Mouse (Mus musculus) Patski (cell line): ENCODE results near the gene Acvr1. TPM values are rescaled to one million over a fixed set of nuclear protein-coding genes. Genes with fewer than 3 reads are reported as not detected.

Experiments
- ATAC-seq: fragments of 100-300 bp; one replicate; pipeline ENCODE4 v1.8.0; 2021
- CTCF ChIA-PET: fragments of 350-600 bp; sonication (Branson Sonifier 250); formaldehyde crosslinking; loops from one replicate; lab custom pipeline; 2022; ENCODE audit warnings: inconsistent platforms; lab: Charles Lee
- POLR2A ChIA-PET: fragments of 350-600 bp; sonication (Branson Sonifier 250); formaldehyde crosslinking; loops from one replicate; lab custom pipeline; 2022; ENCODE audit warnings: antibody characterized with exemption, inconsistent platforms; lab: Charles Lee
- DNase-seq: peaks from one replicate; pipeline ENCODE4 v3.0.0-alpha.2; 2011; ENCODE audit warnings: low read depth, low spot score
- H3K27me3 ChIP-seq: fragments of 371-371 bp; one replicate; pipeline ENCODE4 v1.5.1; 2021
- CTCF ChIP-seq: fragments of 100-300 bp; IDR thresholded peaks from one replicate; pipeline ENCODE4 v1.5.1; 2021
- in situ Hi-C: fragments of 300-500 bp; cut with MboI; formaldehyde crosslinking; loops from 3 replicates; pipeline ENCODE4 v1.11.1; 2018; ENCODE audit warnings: low pct_unique_long_range_greater_than_20kb, mixed read lengths
- polyA plus RNA-seq: library from polyadenylated mRNA; unstranded; gene quantifications from one replicate; pipeline ENCODE4 v1.2.3, GENCODE M21; 2021

Acvr1 gene
- polyA plus RNA-seq: 23.3 TPM

- in situ Hi-C loops: loop anchor here (5.0 kb wide), 3 partner anchors 60 to 95 kb away; no protein-coding TSS in a partner anchor
- no peaks in the 10 kb centered on the region for H3K27me3 ChIP-seq
- POLR2A ChIA-PET: interaction anchor here (0.6 to 1.4 kb wide), 4 partner anchors 14 to 59 kb away, joined by 3 to 6 read pairs (median 4); no protein-coding TSS in a partner anchor
- peak; percentile 93 for ATAC-seq
- DNase-seq: no peak
- CTCF ChIA-PET: interaction anchor here (0.7 to 1.6 kb wide), 5 partner anchors 21 to 89 kb away, joined by 3 to 6 read pairs (median 3); no protein-coding TSS in a partner anchor
- peak; percentile 77 for TF ChIP-seq CTCF
Observed at GRCm38 (mm10) chr2:58567066-58567810, at the start of gene Acvr1, which contains the start of gene Upp2. Gene Acvr1, minus strand, starts transcription at chr2:58567157. Gene Upp2, plus strand, starts transcription at chr2:58567298.

DNA sequence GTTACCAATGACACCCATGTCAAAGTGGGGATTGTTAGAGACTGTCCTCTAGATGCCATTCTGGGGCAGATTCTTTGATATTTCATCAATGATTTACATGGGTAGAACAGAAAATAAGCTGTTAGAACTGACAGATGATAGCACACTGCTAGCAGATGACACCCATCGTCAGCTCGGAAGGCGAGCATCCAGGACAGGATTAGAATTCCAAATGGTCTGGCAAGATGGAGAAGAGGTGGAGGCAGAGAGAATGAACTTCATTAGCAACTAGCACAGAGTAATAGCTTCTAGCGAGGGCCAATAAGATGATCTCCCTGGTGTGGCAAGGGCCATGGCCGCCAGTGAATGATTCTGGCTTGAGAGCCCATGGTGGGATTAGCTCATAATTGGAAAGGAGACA, 48.8 kb upstream of the Acvr1 start:
- ATAC-seq (no peak), DNase-seq (no peak)
- no peak for TF ChIP-seq CTCF
- ChIA-PET CTCF (interaction anchor here (1.2 to 1.7 kb wide), 5 partner anchors 13 to 50 kb away, joined by 3 to 4 read pairs (median 4); no protein-coding TSS in a partner anchor), POLR2A (no interaction called here)
- H3K27me3 ChIP-seq: no peaks in the 10 kb centered on the region
- in situ Hi-C loops: no loop called here

GRCm38 (mm10) chr2:58614851-58615250, 47.9 kb upstream of the Acvr1 start:
- TF ChIP-seq CTCF: peak; percentile 30

GRCm38 (mm10) chr2:58613720-58614119, 46.8 kb upstream of the Acvr1 start:
- no peak for TF ChIP-seq CTCF
- in situ Hi-C loops: no loop called here
- ATAC-seq (no peak), DNase-seq (no peak)
- no peaks in the 10 kb centered on the region for H3K27me3 ChIP-seq
- ChIA-PET POLR2A (no interaction called here), CTCF (interaction anchor here (1.1 to 1.4 kb wide), 2 partner anchors 10 to 66 kb away, joined by 3 read pairs; no protein-coding TSS in a partner anchor)

More at GRCm38 (mm10) chr2:58614851-58615250, 47.9 kb upstream of the Acvr1 start:
- DNase-seq (no peak), ATAC-seq (no peak)
- CTCF ChIA-PET: interaction anchor here (1.5 kb wide), 1 partner anchor 14 kb away, joined by 4 read pairs; no protein-coding TSS in a partner anchor
- no peaks in the 10 kb centered on the region for H3K27me3 ChIP-seq
- in situ Hi-C loops: no loop called here
- POLR2A ChIA-PET: no interaction called here

DNA sequence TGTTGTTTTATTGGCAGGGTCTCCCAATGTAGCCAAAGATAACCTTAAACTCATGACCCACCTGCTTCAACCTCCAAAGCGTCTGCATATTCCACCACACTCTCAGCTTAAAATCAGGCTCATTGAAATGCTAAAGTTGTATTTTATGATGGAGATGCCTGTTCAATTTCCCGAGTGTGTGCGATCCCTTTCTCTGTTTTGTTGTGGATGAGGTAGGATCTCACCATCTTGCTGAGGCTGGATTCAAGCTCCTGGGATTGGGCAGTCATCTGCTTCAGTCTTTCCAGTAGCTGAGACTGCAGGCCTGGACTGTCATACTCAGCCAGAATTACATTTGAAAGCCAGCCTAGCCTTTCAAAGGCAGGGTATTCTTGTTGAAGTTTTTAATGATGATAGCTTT, 37.8 kb upstream of the Acvr1 start:
- CTCF ChIA-PET: interaction anchor here (0.7 to 1.0 kb wide), 2 partner anchors 19 to 61 kb away, joined by 3 read pairs; no protein-coding TSS in a partner anchor
- H3K27me3 ChIP-seq: no peaks in the 10 kb centered on the region
- in situ Hi-C loops: no loop called here
- no peak for DNase-seq
- no peak for ATAC-seq
- POLR2A ChIA-PET: no interaction called here
- TF ChIP-seq CTCF: no peak

- CTCF ChIA-PET: no interaction called here
- H3K27me3 ChIP-seq: no peaks in the 10 kb centered on the region
- ATAC-seq: no peak
- no peak for TF ChIP-seq CTCF
- POLR2A ChIA-PET: no interaction called here
- in situ Hi-C loops: no loop called here
- DNase-seq: no peak
Observed at GRCm38 (mm10) chr2:58603379-58603778, 36.4 kb upstream of the Acvr1 start.

DNA sequence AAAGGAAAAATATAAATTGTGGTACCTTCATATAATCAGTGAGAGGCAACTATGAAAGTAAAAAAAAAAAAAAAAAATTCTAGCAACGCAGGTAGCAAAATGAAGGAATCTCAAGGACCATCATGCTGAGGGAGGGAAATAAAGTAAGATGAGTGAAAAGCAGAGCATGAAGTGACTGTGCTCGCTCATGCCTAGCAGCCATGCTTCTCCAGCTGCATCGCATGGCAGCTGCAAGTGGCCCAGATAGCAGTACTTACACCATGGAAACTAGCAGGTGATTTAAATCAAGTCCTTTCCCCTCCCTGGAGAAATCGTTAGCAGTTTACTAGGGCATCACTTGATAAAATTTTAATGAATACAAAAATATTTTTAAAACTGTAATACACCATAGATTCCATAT, 34.4 kb upstream of the Acvr1 start:
- no peaks in the 10 kb centered on the region for H3K27me3 ChIP-seq
- TF ChIP-seq CTCF: no peak
- ATAC-seq (no peak), DNase-seq (no peak)
- ChIA-PET POLR2A (no interaction called here), CTCF (no interaction called here)
- in situ Hi-C loops: no loop called here

DNA sequence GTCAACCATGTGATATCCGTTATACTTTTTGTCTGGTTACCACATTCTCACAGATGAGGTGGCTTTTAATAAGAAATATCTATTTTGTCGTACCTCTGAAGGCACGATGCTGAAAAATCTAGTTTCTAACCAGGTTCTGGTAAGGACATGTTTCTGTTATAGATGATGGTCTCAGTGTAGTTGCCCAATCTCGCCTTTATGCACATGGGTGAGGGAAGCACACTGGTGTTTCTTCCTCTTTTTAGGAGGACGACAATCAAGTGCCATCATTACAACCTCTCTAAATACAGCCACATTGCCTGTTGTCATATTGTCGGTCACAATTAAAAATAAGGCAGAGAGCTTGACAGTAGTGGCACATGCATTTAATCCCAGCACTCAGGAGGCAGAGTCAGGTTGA, 32.7 kb upstream of the Acvr1 start:
- ChIA-PET CTCF (interaction anchor here (1.2 kb wide), 1 partner anchor 24 kb away, joined by 4 read pairs; no protein-coding TSS in a partner anchor), POLR2A (no interaction called here)
- no peak for TF ChIP-seq CTCF
- no peaks in the 10 kb centered on the region for H3K27me3 ChIP-seq
- ATAC-seq (no peak), DNase-seq (no peak)
- in situ Hi-C loops: no loop called here

DNA sequence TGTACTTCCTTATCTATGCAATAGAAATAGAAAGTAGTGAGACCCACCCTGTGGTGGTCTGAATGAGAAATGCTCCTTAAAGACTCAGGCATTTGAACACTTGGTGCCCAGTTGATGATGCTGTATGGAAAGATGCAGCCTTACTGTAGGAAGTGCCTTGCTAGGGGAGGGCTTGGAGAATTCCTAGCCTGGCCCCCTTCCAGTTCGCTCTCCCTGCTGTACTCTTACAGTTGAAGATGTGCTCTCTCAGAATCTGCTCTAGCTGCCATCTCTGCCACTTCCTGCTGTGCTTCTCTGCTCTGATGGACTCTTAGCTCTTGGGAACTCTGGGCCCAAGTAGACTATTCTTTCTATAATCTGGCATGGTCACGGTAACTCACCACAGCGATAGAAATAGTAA, 30.6 kb upstream of the Acvr1 start:
- ATAC-seq: no peak
- no peak for TF ChIP-seq CTCF
- DNase-seq: no peak
- ChIA-PET CTCF (interaction anchor here (1.0 kb wide), 1 partner anchor 67 kb away, joined by 3 read pairs; no protein-coding TSS in a partner anchor), POLR2A (no interaction called here)
- H3K27me3 ChIP-seq: no peaks in the 10 kb centered on the region
- in situ Hi-C loops: no loop called here

DNA sequence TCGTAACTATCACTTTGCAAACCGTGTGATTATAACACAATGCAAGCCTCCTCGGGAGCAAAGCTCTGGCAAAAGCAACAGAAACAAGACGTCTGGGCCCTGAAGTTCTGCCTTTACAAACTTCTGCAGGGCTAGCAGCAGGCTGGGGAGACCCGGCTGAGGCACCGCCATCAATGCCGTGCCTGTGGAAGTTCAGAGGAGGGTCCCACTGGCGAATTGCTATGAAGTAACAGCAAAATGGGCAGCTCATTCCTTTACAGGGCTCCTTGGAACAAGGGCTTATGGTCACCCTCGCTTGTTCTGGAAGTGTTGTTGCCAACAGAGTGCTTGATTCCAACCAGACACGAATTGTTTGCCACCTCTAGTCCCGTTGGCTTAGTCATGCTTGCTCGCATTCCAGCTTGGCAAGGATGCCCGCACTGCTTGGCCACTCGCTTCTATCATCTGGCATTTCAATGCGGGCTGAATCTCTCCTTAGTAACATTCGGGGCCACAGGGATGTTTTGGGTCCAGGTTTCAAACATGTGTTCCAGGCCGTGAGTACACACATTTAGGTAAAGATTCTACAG, 29.9 kb upstream of the Acvr1 start:
- ChIA-PET POLR2A (no interaction called here), CTCF (interaction anchor here (0.9 kb wide), 1 partner anchor 13 kb away, joined by 3 read pairs; no protein-coding TSS in a partner anchor)
- no peak for ATAC-seq
- DNase-seq: no peak
- no peak for TF ChIP-seq CTCF
- H3K27me3 ChIP-seq: no peaks in the 10 kb centered on the region
- in situ Hi-C loops: no loop called here

DNA sequence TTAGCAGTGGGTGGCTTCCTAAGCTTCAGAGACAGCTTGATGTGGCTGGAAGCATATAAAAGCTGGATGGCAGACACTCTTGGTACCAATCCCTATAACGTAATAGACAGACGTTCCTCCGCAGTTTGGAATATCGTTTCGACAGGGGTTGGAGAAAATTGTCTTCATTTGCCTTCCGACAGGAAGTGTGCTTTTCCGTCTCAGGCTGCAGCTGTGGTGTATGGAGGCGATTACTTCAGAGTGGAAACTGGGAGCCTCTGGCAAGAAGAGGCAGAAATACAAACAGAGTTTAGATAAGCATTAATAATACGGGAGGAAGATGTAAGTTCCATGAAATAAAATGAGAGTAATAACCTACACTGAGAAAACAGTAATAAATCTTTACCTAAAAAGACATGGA, 28.4 kb upstream of the Acvr1 start:
- CTCF ChIA-PET: interaction anchor here (1.1 to 1.4 kb wide), 2 partner anchors 14 to 21 kb away, joined by 3 to 4 read pairs; no protein-coding TSS in a partner anchor
- ATAC-seq (no peak), DNase-seq (no peak)
- in situ Hi-C loops: no loop called here
- POLR2A ChIA-PET: no interaction called here
- TF ChIP-seq CTCF: no peak
- H3K27me3 ChIP-seq: no peaks in the 10 kb centered on the region
